Mouse (Mus musculus): Measurements from ENCODE around the gene Slc35f2.

Gene Slc35f2

GRCm38 (mm10) chr9:53829081-53829865, 57.9 kb downstream of the Slc35f2 start:
- DNase-seq (ENCODE audit: low spot score) = peak; percentile 11

- DNase-seq (ENCODE audit: low spot score) = no peak
Measured at GRCm38 (mm10) chr9:53829866-53830209, 58.5 kb downstream of the Slc35f2 start.

DNA sequence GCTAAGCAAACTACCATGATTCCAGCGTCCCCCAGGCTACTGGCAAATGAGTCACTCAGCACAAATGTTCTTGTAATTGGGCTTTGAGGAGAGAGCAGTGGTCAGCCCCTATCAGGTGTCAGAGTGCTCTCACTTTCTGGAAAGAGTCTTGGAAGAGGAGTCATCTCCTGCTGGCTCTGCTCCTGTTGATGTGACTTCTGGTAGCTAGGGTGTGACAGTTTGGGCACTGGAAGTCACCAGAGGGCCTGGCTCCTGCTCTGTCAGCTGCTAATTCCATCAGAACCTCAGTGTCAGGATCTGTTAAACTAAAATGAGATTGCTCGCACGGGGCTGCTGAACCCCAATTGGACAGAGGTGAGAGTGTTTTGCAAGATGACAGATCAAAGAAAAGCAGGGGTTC, 63.7 kb downstream of the Slc35f2 start:
- DNase-seq (ENCODE audit: low spot score) = no peak

GRCm38 (mm10) chr9:53835976-53836375, 64.6 kb downstream of the Slc35f2 start:
- DNase-seq (ENCODE audit: low spot score) = no peak

DNA sequence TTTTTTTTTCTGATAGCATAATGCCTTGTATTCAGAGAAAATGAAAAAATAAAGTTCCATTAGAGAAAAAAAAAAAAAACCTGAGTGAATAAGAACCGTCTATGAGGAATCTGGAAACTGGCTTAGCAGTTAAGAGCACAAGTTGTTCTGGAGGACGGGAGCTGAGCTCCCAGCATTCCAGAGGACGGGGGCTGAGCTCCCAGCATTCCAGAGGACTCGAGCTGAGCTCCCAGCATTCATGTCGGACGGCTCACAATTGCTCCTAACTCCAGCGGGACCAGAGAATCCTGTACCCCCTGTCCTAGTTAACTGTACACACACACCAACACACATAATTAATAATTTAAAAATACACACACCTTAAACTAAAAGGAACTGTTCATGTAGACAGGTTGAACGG, 67.5 kb downstream of the Slc35f2 start:
- DNase-seq (ENCODE audit: low spot score) = no peak

GRCm38 (mm10) chr9:53848548-53848947, 77.2 kb downstream of the Slc35f2 start:
- DNase-seq (ENCODE audit: low spot score) = no peak

- no peak for DNase-seq (ENCODE audit: low spot score)
Measured at GRCm38 (mm10) chr9:53849864-53850263, 78.5 kb downstream of the Slc35f2 start, which contains the start of gene Sln. Sln (plus strand) TSS chr9:53850164.

GRCm38 (mm10) chr9:53852158-53852557, 80.8 kb downstream of the Slc35f2 start:
- no peak for DNase-seq (ENCODE audit: low spot score)

GRCm38 (mm10) chr9:53853672-53854071, 82.3 kb downstream of the Slc35f2 start:
- DNase-seq (ENCODE audit: low spot score) = no peak

DNA sequence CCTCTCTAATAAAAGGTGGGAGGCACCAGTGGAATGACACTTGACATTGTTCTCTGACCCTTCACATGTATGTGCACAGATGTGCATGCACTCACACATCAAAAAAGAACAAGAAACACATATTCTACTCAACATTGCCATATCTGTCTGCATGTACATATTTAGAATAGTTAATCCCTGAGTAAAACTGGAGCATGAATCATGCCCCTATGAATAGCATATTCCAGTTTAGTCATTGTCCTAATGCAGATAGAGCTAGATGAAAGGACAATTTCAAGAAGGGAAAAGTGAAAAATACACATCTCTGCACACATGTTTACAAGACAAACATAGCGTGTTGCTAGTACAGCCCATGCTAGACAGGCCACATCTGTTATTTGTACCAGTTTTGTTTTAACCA, 83.2 kb downstream of the Slc35f2 start:
- no peak for DNase-seq (ENCODE audit: low spot score)

GRCm38 (mm10) chr9:53857864-53858263, 86.5 kb downstream of the Slc35f2 start:
- no peak for DNase-seq (ENCODE audit: low spot score)
